Mouse (Mus musculus) heart, postnatal 0 days (tissue): Measurements from ENCODE around the gene Crb1.

ENCODE experiments used
- CTCF ChIP-seq: IDR thresholded peaks from 2 replicates; pipeline ENCODE4 v1.5.1; 2016; ENCODE audit warnings: antibody characterized with exemption, control low read depth, low read depth
- EP300 ChIP-seq: IDR thresholded peaks from 2 replicates; pipeline ENCODE4 v1.6.1; 2016; ENCODE audit warnings: antibody characterized with exemption, low read depth

DNA sequence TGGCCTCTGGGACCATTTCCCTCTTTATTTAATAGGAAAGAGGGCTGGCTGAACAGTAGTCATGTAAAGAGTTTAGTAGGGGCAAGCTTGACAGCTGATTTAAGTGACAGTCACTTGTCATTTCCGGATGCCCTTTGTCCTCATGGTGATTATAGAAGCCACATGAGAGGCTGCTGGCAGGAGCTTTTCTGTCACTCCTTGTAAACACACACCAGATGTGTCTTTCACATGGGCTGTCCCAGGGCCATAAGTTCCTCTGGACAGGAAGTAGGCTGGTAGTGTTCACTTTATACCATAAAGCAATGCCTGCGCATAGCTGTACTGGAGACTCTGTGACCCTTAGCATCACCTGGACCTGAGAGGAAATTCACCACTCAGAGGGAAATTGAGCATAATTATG, 182.9 kb downstream of the Crb1 start:
- no peak for TF ChIP-seq CTCF
- TF ChIP-seq EP300 = no peak
